Mouse (Mus musculus): ENCODE measurements around the gene Tapbpl. TPM values are rescaled to one million over a fixed set of nuclear protein-coding genes. Genes with fewer than 3 reads are reported as not detected.

Gene Tapbpl
- polyA plus RNA-seq, 1 experiment from 2014 or later = 6.3 TPM

- ATAC-seq (replicated peaks; ENCODE audit: low FRiP score, low read depth) (no peak), DNase-seq (ENCODE audit: low spot score) (no peak)
- WGBS = 67% methylated on average over 3 of the region's 3 CpGs
Measured at GRCm38 (mm10) chr6:125196301-125196700, 35.4 kb downstream of the Tapbpl start.

GRCm38 (mm10) chr6:125195541-125196075 is 36.1 kb downstream of the Tapbpl start:
- no peak for DNase-seq (ENCODE audit: low spot score)
- no peaks in the 10 kb centered on the region for H3K27me3 ChIP-seq (ENCODE audit: insufficient read depth, low read length)
- no peak for TF ChIP-seq CTCF (IDR thresholded peaks at IDR 0.05; ENCODE audit: low read depth)
- 27% methylated on average over 1 of the region's 1 CpGs for WGBS
- no peaks in the 10 kb centered on the region for H3K9me3 ChIP-seq (replicated peaks; ENCODE audit: low read length)
- no peak for ATAC-seq (replicated peaks; ENCODE audit: low FRiP score, low read depth)
- no peak overlapping the region for H3K4me2 ChIP-seq (ENCODE audit: low read length)
- 0 out of 2 replicates have a peak, but pooled peaks cover 6% of the 10 kb centered on the region for H3K4me1 ChIP-seq (replicated peaks; ENCODE audit: insufficient read depth, low read length)
- 0 out of 2 replicates have a peak, but pooled peaks cover 6% of the 10 kb centered on the region for H3K36me3 ChIP-seq (ENCODE audit: insufficient read depth, low read length)
- H3K27ac ChIP-seq = no peak overlapping the region
- H3K4me3 ChIP-seq (replicated peaks; ENCODE audit: low read depth, low read length) = no peak overlapping the region
- H3K9ac ChIP-seq (ENCODE audit: low read depth, low read length) = no peak overlapping the region

More at GRCm38 (mm10) chr6:125196301-125196700, 35.4 kb downstream of the Tapbpl start:
- Histone ChIP-seq H3K9me3 (replicated peaks; ENCODE audit: low read length) (no peaks in the 10 kb centered on the region), H3K4me1 (replicated peaks; ENCODE audit: insufficient read depth, low read length) (0 out of 2 replicates have a peak, but pooled peaks cover 3% of the 10 kb centered on the region), H3K27me3 (ENCODE audit: insufficient read depth, low read length) (no peaks in the 10 kb centered on the region), H3K9ac (ENCODE audit: low read depth, low read length) (no peak overlapping the region), H3K36me3 (ENCODE audit: insufficient read depth, low read length) (0 out of 2 replicates have a peak, but pooled peaks cover 6% of the 10 kb centered on the region), H3K4me3 (replicated peaks; ENCODE audit: low read depth, low read length) (no peak overlapping the region), H3K4me2 (ENCODE audit: low read length) (no peak overlapping the region), H3K27ac (no peak overlapping the region)
- TF ChIP-seq CTCF (IDR thresholded peaks at IDR 0.05; ENCODE audit: low read depth) = no peak

- no peak for TF ChIP-seq CTCF (IDR thresholded peaks at IDR 0.05; ENCODE audit: low read depth)
- 46% methylated on average over 7 of the region's 7 CpGs for WGBS
- Histone ChIP-seq H3K27ac (no peak overlapping the region), H3K36me3 (ENCODE audit: insufficient read depth, low read length) (peaks cover 14% of the 10 kb centered on the region; the same call in 1 of the 2 replicates), H3K4me3 (replicated peaks; ENCODE audit: low read depth, low read length) (no peak overlapping the region), H3K9me3 (replicated peaks; ENCODE audit: low read length) (no peaks in the 10 kb centered on the region), H3K27me3 (ENCODE audit: insufficient read depth, low read length) (no peaks in the 10 kb centered on the region), H3K4me1 (replicated peaks; ENCODE audit: insufficient read depth, low read length) (0 out of 2 replicates have a peak, but pooled peaks cover 6% of the 10 kb centered on the region), H3K9ac (ENCODE audit: low read depth, low read length) (no peak overlapping the region), H3K4me2 (ENCODE audit: low read length) (no peak overlapping the region; the same call in 1 of the 2 replicates)
- no peak for ATAC-seq (replicated peaks; ENCODE audit: low FRiP score, low read depth)
- no peak for DNase-seq (ENCODE audit: low spot score)
Measured at GRCm38 (mm10) chr6:125193390-125193789, 38.3 kb downstream of the Tapbpl start.

GRCm38 (mm10) chr6:125192841-125193240 is 38.8 kb downstream of the Tapbpl start:
- peaks cover 16% of the 10 kb centered on the region; the same call in 1 of the 2 replicates for H3K36me3 ChIP-seq (ENCODE audit: insufficient read depth, low read length)
- 0 out of 2 replicates have a peak, but pooled peaks cover 6% of the 10 kb centered on the region for H3K4me1 ChIP-seq (replicated peaks; ENCODE audit: insufficient read depth, low read length)
- peak overlapping the region; percentile 63 for H3K4me3 ChIP-seq (replicated peaks; ENCODE audit: low read depth, low read length)
- H3K9me3 ChIP-seq (replicated peaks; ENCODE audit: low read length) = no peaks in the 10 kb centered on the region
- DNase-seq (ENCODE audit: low spot score) (no peak), ATAC-seq (replicated peaks; ENCODE audit: low FRiP score, low read depth) (no peak)
- TF ChIP-seq CTCF (IDR thresholded peaks at IDR 0.05; ENCODE audit: low read depth) = no peak
- no peaks in the 10 kb centered on the region for H3K27me3 ChIP-seq (ENCODE audit: insufficient read depth, low read length)
- H3K9ac ChIP-seq (ENCODE audit: low read depth, low read length) = peak overlapping the region; percentile 70
- H3K27ac ChIP-seq = peak overlapping the region; percentile 98
- 35% methylated on average over 5 of the region's 5 CpGs for WGBS
- H3K4me2 ChIP-seq (ENCODE audit: low read length) = peak overlapping the region; percentile 90

GRCm38 (mm10) chr6:125192016-125192714 is 39.5 kb downstream of the Tapbpl start:
- Histone ChIP-seq H3K4me2 (ENCODE audit: low read length) (peak overlapping the region; percentile 90), H3K9ac (ENCODE audit: low read depth, low read length) (peak overlapping the region; percentile 70), H3K4me3 (replicated peaks; ENCODE audit: low read depth, low read length) (peak overlapping the region; percentile 63), H3K27ac (peak overlapping the region; percentile 98), H3K27me3 (ENCODE audit: insufficient read depth, low read length) (no peaks in the 10 kb centered on the region), H3K4me1 (replicated peaks; ENCODE audit: insufficient read depth, low read length) (0 out of 2 replicates have a peak, but pooled peaks cover 6% of the 10 kb centered on the region), H3K9me3 (replicated peaks; ENCODE audit: low read length) (no peaks in the 10 kb centered on the region), H3K36me3 (ENCODE audit: insufficient read depth, low read length) (peaks cover 19% of the 10 kb centered on the region; the same call in 1 of the 2 replicates)
- TF ChIP-seq CTCF (IDR thresholded peaks at IDR 0.05; ENCODE audit: low read depth) = no peak
- WGBS = under 1% methylated on average over 34 of the region's 34 CpGs
- DNase-seq (ENCODE audit: low spot score) (peak; percentile 97), ATAC-seq (replicated peaks; ENCODE audit: low FRiP score, low read depth) (peak; percentile 94)

- H3K4me1 ChIP-seq (replicated peaks; ENCODE audit: insufficient read depth, low read length) = 0 out of 2 replicates have a peak, but pooled peaks cover 6% of the 10 kb centered on the region
- peak within 1 kb of the TSS; percentile 70 for H3K9ac ChIP-seq (ENCODE audit: low read depth, low read length)
- H3K36me3 ChIP-seq (ENCODE audit: insufficient read depth, low read length) = peaks cover 25% of the 10 kb centered on the region
- DNase-seq (ENCODE audit: low spot score) (peak; percentile 98), ATAC-seq (replicated peaks; ENCODE audit: low FRiP score, low read depth) (peak; percentile 98)
- H3K9me3 ChIP-seq (replicated peaks; ENCODE audit: low read length) = no peaks in the 10 kb centered on the region
- peak; percentile 46 for TF ChIP-seq CTCF (IDR thresholded peaks at IDR 0.05; ENCODE audit: low read depth)
- peak within 1 kb of the TSS; percentile 63 for H3K4me3 ChIP-seq (replicated peaks; ENCODE audit: low read depth, low read length)
- peak within 1 kb of the TSS; percentile 90 for H3K4me2 ChIP-seq (ENCODE audit: low read length)
- H3K27ac ChIP-seq = peak within 1 kb of the TSS; percentile 98
- no peaks in the 10 kb centered on the region for H3K27me3 ChIP-seq (ENCODE audit: insufficient read depth, low read length)
- under 1% methylated on average over 54 of the region's 54 CpGs for WGBS
Measured at GRCm38 (mm10) chr6:125191332-125192015, 40.2 kb downstream of the Tapbpl start, which contains the start of the genes Ncapd2 and Mrpl51. Gene Ncapd2, minus strand, starts transcription at chr6:125191701. Gene Mrpl51, plus strand, starts transcription at chr6:125191801.

Data from kidney, postnatal 0 days (tissue).